24 mouse cellular contexts compared by ENCODE assay signal in genomic region chr17:31973664-31974230, GRCm38 (mm10).
A peak's percentile ranks its signal among the peaks of the same experiment; 100 is the strongest.
DNase-seq lines count a peak whose midpoint lies in the region; ATAC-seq lines count a peak whose summit lies in the region.
"Had no signal": no experiment of that assay in that cellular context is flagged by ENCODE, and none has a peak within 500 bp of the region (broad histone marks: within the 10 kb centered on the region; RNA-seq: fewer than 3 reads in every experiment).

No protein-coding gene starts in this region.

- H3K36me3 ChIP-seq in embryonic facial prominence, embryonic 13.5 days: no peaks in the 10 kb centered on the region
- H3K36me3 ChIP-seq in embryonic facial prominence, embryonic 10.5 days (replicated peaks): no peaks in the 10 kb centered on the region
- H3K36me3 ChIP-seq: hindbrain, embryonic 13.5 days; limb, embryonic 12.5 days; liver, embryonic 12.5 days had no signal

- no peak overlapping the region for H3K4me2 ChIP-seq in embryonic facial prominence, embryonic 13.5 days
- H3K4me2 ChIP-seq: hindbrain, embryonic 13.5 days; limb, embryonic 12.5 days; liver, embryonic 12.5 days; midbrain, embryonic 11.5 days had no signal

- H3K4me1 ChIP-seq in embryonic facial prominence, embryonic 13.5 days: peaks cover 8% of the 10 kb centered on the region
- H3K4me1 ChIP-seq in embryonic facial prominence, embryonic 10.5 days: 0 out of 2 replicates have a peak, but pooled peaks cover 3% of the 10 kb centered on the region
- H3K4me1 ChIP-seq: hindbrain, embryonic 13.5 days; liver, embryonic 12.5 days had no signal

- no peaks in the 10 kb centered on the region for H3K27me3 ChIP-seq in embryonic facial prominence, embryonic 13.5 days
- no peaks in the 10 kb centered on the region; the same call in 1 of the 2 replicates for H3K27me3 ChIP-seq in embryonic facial prominence, embryonic 10.5 days (replicated peaks; ENCODE audit: low read depth, poor library complexity, severe bottlenecking)
- H3K27me3 ChIP-seq: hindbrain, embryonic 13.5 days; limb, embryonic 12.5 days; liver, embryonic 12.5 days; Patski had no signal

- H3K4me3 ChIP-seq in embryonic facial prominence, embryonic 13.5 days: no peak overlapping the region
- no peak overlapping the region for H3K4me3 ChIP-seq in embryonic facial prominence, embryonic 10.5 days
- H3K4me3 ChIP-seq: hindbrain, embryonic 13.5 days; limb, embryonic 12.5 days; liver, embryonic 12.5 days had no signal

- no peaks in the 10 kb centered on the region for H3K9me3 ChIP-seq in embryonic facial prominence, embryonic 13.5 days
- H3K9me3 ChIP-seq in embryonic facial prominence, embryonic 10.5 days: no peaks in the 10 kb centered on the region
- H3K9me3 ChIP-seq: hindbrain, embryonic 13.5 days; limb, embryonic 12.5 days; liver, embryonic 12.5 days had no signal

- DNase-seq in embryonic facial prominence, embryonic 10.5 days (ENCODE audit: low spot score): no peak
- DNase-seq in heart, adult 11 months: peak; percentile 75
- DNase-seq in heart, adult 9 months (ENCODE audit: low spot score in 2 of 2): no peak
- peak; percentile 7 for DNase-seq in right cerebral cortex, adult 18-20 months
- no peak for DNase-seq in right cerebral cortex, postnatal 14 days
- no peak for DNase-seq in gastrocnemius, postnatal 25 days
- DNase-seq in thymus, postnatal 0 days (ENCODE audit: low spot score): no peak
- DNase-seq: adrenal gland, adult 8-10 months; cerebellum, adult 11 months; cerebellum, postnatal 10 days; gastrocnemius, postnatal 14 days; heart, postnatal 14 days; kidney, adult 9 months; kidney, postnatal 25 days; lung, adult 2 months; retina, postnatal 1 day; thymus, postnatal 14 days had no signal

- no peak overlapping the region for H3K9ac ChIP-seq in embryonic facial prominence, embryonic 13.5 days
- H3K9ac ChIP-seq: hindbrain, embryonic 13.5 days; limb, embryonic 12.5 days; liver, embryonic 12.5 days had no signal

- peak overlapping the region; percentile 63; the same call in 1 of the 2 replicates for H3K27ac ChIP-seq in embryonic facial prominence, embryonic 13.5 days
- no peak overlapping the region for H3K27ac ChIP-seq in embryonic facial prominence, embryonic 10.5 days (replicated peaks)
- H3K27ac ChIP-seq: hindbrain, embryonic 13.5 days; limb, embryonic 12.5 days; liver, embryonic 12.5 days had no signal

- 47% methylated on average over 7 of the region's 7 CpGs for WGBS in embryonic facial prominence, embryonic 13.5 days
- 78% methylated on average over 7 of the region's 7 CpGs for WGBS in embryonic facial prominence, embryonic 10.5 days

- ATAC-seq in embryonic facial prominence, embryonic 13.5 days (ENCODE audit: insufficient number of reproducible peaks, insufficient read depth, low FRiP score, low TSS enrichment, low read depth): no peak
- ATAC-seq: inflammation-experienced regulatory T-cells, adult 6 months; liver, embryonic 12.5 days; Patski had no signal

Comparison
In these comparisons a context has a peak if more than half of its experiments do, and no peak if none do; other contexts are left out.
1. DNase-seq: peak in heart, adult 11 months (single experiment) and right cerebral cortex, adult 18-20 months (single experiment); none in embryonic facial prominence, embryonic 10.5 days (single experiment), heart, adult 9 months (0 of 2), right cerebral cortex, postnatal 14 days (single experiment), gastrocnemius, postnatal 25 days (single experiment) and thymus, postnatal 0 days (single experiment).